Mouse (Mus musculus): Measurements from ENCODE around the gene Epc2.
"Not testable (repeated sequence)": the region's sequence is repeated elsewhere in the genome, so short reads cannot be mapped to it uniquely, and the experiment has no call there.

Gene Epc2

DNA sequence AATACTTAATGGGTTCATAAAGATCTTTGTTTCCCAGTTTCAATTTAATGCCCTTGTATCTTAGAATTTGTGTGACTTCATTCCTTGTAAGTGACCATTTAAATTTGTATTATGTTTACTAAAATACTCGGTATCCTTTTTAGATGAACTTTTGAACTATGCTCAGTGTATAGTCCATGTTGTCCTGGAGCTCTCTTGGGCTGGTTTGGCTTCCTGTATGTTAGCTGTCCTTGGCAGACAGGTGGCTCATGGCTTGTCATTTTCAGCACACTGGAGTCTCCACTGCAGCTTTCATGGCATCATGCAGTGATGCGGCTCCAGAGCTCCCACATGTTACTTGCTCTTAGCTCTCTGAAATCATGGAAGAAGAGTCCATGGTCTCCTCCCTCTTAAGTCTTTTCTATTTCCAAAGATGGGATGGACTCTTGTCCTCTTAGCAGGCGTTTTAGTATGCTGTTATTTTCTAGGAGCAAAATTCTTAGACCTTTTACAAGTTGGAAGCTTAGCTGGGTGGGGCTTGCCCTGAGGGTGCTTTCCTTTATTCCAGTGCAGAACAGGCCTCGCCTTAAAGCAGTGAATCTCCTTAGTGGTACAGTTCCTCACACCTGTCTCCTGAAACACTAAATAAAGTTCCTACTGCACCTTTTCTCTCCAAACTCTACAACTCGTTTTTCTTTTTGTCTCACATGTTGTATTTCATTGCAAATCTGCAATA, 20.5 kb downstream of the Epc2 start:
- no peak for DNase-seq (ENCODE audit: low spot score in 2 of 2)

DNA sequence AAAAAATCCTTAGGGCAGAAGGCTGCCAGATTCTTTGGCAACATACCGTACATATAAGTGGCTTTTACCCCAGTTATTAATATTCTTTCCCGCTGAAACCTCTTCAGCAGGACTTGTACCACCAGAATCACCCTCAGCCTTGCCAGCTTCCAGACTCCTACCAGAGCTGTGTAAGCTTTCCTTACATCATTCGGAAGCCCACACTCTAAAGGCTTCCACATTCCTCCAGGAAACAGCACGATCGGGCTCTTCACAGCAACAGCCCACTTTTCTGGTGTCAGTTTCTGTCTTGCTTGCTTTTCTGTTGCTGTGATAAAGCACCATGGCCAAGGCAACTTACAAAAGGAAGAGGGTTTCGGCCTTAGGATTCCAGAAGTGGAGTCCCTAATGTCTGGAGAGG, 21.2 kb downstream of the Epc2 start:
- DNase-seq (ENCODE audit: low spot score in 2 of 2), result no peak

DNA sequence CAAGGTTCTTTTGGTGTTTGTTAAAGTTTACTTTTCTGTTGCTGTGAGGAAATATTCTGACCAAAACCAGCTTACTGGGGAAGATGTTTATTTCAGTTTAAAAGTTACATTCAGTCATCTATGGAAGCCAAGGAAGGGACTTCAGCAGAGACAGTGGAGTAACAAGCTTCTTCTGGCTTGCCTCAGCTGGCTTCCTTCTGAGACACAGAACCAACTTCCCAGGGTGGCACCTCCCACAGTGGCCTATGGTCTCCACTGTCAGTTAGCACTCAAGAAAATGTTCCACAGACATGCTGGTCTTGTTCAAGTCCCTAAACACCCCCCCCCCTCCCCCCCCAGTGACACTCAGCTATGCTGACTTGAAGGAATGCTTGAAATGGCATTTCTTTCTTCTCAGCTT, 30.9 kb downstream of the Epc2 start:
- DNase-seq (ENCODE audit: low spot score in 2 of 2), result no peak

DNA sequence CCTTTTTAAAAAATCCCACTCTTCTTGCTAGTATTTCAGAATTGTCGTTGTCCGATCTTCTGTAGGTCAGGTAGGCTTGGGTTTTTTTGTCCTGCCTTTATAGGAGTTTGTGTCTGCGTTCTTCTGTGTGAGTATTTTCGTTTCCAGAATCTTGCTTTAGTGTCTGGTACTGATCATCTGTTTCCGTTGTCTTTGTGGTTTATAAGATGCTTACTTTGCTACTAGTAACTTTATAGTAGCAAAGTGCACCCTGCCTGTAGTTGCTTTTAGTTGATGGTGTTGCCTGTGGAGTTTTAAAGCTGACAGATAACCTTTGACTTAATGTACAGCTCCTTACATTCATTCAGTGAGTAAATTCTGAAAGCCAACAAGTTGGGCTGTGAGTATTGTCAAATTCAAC, 32.1 kb downstream of the Epc2 start:
- no peak for DNase-seq (ENCODE audit: low spot score in 2 of 2)

DNA sequence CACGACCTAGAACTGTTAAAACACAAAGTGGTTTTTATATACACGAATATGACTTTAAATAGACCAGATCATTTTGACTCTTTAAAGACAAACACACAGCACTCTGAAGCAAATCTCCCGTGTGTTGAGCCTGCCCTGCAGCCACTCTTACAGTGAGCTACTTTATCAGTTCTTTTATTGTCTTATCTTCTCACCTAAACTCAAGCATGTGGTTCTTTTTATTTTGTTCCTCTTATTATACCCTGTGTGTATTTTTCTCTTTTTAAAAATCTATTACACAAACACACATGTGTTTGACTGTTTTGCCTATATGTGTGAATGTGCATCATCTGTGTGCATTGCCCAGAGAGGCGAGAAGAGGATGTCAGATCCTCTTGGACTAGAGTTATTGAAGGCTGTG, 50.1 kb downstream of the Epc2 start:
- no peak for DNase-seq (ENCODE audit: low spot score in 2 of 2)

DNA sequence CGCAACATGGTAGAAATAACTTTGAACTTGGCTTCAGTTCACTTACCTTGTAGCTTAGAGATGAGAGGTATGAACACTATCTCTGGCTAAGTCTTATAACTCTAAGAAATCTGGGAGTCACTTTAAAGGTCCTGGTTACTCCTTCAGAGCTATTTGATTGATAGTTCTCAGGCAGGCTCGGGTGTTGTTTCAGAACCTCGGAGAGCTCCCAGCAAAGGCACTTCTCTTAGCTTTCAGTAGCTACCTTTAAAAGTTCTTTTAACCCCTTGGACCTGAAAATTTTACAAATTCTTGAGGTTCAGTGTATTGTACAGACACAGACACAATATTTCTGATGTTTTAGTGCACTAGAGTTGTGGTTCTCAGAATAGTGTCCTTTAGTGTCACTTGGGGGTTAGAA, 52.3 kb downstream of the Epc2 start:
- DNase-seq (ENCODE audit: low spot score in 2 of 2), result no peak

DNA sequence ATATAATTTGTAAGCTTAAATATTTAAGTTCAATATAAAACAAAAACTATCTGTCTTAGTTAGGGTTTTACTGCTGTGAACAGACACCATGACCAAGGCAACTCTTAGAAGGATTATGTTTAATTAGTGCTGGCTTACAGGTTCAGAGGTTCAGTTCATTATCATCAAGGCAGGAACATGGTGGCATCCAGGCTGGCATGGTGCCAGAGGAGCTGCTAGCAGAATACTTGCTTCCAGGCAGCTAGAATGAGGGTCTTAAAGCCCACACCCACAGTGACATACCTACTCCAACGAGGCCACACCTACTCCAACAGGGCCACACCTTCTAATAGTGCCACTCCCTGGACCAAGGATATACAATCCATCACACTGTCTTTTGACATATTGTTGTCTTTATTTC, 53.9 kb downstream of the Epc2 start:
- not testable (repeated sequence) for DNase-seq (ENCODE audit: low spot score in 2 of 2)

DNA sequence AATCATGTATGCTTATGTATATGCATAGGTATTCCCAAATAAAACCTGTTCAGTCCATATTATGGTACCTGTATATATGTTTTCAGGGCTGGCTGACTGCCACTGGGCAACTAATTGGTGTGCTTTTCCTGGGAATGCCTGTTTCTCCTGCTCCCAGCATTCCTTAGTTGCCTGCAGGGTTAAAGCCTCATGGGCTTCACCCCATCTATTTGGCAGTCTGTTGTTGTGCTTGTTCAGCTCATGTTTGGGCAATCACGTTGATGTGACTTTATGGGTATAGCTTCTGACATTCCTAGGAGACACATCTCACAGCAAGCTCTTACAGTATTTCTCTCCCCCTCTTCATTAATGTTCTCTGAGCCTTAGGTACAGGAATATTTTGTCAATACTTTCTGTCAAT, 59.5 kb downstream of the Epc2 start:
- no peak for DNase-seq (ENCODE audit: low spot score in 2 of 2)

DNA sequence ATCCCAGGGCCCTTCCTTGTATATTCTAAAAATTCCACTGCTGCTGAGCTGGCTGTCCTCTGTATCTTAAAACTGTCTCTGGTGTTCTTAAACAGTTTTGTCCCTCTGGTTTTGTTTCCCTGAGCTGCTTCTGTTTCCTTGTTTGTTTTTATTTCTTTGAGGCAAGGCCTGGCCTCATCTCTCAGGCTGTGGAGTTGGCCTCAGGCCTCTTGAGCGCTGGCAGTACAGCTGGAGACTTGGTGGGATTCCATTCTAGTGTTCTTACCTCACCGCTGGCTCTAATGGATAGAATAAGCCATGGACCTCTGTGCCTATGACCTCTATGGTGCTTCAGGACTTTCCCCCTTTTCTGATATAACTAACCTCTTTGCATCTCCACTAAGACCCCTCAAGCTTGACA, 64.7 kb downstream of the Epc2 start:
- DNase-seq (ENCODE audit: low spot score in 2 of 2), result no peak

DNA sequence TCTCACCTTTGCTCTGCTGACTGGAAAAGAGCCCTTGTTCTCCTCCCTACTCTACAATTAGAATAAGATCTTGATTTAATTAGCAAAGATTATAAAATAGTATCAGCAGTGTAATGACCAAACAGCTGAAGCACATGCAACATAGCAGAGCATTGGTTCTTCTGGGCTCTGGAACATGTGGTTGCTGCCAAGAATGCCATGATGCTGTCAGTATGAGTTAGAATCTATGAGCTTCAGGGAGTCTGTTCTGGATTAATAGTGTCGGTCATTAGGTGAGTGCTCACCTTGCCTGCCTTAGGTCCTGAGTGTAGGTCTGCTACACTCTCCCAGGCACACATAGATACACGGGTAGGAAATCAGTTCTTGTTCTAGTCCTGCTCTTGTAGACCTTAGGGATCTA, 69.1 kb downstream of the Epc2 start:
- DNase-seq (ENCODE audit: low spot score in 2 of 2), result no peak

DNA sequence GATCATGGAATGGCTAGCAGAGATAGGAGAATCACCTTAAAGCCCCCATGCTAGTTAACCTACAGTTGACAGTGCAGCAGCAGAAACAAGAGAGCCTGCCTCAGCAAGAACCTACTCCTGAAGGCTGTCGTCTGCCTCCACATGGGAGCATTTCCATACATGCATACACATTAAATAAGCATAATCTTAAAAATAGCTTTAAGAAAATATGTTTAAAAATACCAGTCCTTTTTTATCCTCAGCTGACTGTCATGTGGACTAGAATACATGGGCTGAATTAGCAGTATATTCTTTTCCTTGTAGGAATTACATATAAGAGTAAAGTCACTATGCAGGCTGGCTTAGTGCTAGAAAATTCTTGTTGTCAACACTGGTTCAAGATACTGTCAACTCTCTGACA, 69.7 kb downstream of the Epc2 start:
- DNase-seq (ENCODE audit: low spot score in 2 of 2), result no peak

DNA sequence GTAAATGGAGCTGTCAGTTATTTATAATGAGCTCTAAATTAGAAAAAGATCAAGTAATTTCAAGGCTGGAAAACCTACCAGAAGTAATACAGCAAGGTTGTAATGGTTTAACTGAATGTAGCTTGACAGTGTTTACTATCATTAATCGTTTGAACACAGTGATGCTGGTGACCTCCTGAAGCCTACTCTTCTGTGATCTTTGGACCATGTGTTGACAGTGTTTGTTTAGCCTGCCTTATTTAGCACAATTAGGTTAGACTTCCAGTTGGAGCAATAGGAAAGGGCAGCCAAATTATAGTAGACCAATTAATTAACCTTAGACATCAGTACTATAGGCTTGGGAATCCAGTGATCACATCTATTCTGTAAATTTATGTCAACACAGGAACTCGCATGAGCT, 70.3 kb downstream of the Epc2 start:
- no peak for DNase-seq (ENCODE audit: low spot score in 2 of 2)

DNA sequence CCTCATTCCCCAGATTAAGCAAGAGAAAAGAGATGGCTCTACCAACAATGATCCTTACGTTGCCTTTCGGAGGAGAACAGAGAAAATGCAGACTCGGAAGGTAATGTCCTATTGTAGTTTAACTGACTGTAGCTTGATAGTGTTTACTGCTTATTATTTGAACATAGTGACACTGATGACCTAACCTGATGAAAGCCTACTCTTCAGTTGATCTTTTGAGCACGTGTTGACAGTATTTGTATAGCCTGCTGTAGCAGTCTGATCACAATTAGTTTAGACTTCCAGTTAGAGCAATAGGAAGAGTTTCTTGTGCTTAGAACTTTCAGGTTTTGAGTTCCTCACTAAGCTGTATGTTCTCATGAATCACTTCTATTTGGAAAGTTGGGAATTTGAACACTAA, 71.3 kb downstream of the Epc2 start:
- no peak for DNase-seq (ENCODE audit: low spot score in 2 of 2)

DNA sequence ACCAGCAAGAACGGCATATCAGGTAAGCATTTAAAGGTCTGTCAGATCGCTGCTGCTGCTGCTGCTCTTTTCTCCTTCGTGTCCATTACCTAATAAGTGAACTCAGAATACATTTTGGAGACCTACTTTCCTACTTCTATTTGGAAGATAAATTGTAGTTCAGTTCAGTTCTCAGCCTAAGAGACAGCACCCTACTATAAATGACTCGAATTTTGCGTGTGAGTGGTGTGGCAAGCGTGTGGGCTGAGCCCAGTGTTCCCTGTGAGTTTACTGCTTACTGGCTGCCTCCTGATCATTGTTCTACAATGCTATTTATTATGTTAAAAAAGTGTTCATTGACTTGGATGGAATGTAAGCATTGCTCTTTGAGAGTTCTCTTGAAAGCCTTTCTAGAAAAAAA, 85.9 kb downstream of the Epc2 start:
- no peak for DNase-seq (ENCODE audit: low spot score in 2 of 2)

DNA sequence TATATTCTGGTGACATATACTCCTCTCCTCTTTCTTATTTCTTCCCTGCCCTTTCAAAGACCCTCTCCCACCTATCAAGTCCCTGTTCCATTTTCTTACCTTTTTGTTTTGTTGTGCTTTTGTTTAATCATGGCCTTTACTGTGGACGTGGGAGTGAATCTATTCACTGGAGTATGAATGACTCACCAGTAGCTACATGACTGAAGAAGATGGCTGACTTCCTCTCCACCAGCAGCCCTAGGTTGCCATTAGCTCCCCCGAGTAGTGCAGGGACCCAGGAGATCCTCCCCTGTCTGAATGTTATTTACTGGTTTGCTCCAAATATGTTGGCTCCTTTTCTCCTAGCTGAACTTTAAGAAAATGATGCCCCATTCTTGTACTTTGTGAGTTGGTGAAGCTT, 86.8 kb downstream of the Epc2 start:
- no peak for DNase-seq (ENCODE audit: low spot score in 2 of 2)

DNA sequence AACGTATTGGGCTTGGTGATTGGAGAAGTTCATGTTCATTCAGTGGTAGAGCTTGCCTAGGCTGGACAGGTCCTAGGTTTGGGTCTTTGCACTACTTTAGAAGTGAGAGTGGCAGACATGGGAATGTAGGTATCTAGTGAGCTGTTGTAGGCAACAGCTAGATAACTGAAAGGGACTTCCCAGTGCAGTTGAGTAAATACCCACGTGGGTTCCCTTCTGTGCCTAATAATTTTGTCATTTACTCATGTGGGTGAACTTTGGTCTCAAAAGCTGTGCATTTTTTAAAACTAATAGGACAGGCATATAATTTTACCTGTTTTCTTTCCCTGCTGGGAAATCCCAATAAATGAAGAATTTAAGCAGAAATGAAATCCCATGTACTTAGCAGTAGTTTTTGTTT, 88.5 kb downstream of the Epc2 start:
- DNase-seq (ENCODE audit: low spot score in 2 of 2), result no peak

DNA sequence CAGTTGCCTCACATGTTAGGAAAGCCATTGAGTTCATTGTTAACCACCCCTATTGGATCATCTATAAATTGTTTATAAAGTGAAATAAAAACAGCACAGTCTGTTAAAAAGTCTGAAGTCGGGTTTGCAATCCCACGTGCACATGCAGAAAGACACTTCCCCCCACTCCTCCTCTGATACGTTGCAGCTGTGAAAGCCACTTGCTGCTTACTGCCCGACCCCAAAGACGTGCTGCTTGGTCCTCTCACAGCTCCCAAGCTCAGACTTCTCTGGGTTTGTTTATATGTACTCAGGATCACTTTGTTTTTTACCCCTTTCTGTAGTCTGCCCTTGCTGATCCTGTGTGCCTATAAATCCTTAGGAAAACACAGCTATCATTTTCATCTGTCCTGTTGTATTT, 96.5 kb downstream of the Epc2 start:
- no peak for DNase-seq (ENCODE audit: low spot score in 2 of 2)

DNA sequence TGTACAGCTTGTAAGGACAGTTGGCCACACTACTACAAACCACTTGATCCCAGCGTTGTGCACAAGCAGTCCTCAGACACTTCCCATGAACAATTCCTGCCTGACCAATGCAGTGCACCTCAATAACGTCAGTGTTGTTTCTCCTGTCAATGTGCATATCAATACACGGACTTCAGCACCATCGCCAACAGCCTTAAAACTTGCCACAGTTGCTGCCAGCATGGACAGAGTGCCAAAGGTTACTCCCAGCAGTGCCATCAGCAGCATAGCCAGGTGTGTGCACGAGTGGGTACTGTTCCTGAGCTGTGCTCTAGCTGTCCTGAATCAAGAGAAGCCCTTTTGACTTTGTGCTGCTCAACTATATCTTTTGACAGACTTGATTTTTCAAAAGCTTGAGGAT, 97.2 kb downstream of the Epc2 start:
- DNase-seq (ENCODE audit: low spot score in 2 of 2), result no peak

DNA sequence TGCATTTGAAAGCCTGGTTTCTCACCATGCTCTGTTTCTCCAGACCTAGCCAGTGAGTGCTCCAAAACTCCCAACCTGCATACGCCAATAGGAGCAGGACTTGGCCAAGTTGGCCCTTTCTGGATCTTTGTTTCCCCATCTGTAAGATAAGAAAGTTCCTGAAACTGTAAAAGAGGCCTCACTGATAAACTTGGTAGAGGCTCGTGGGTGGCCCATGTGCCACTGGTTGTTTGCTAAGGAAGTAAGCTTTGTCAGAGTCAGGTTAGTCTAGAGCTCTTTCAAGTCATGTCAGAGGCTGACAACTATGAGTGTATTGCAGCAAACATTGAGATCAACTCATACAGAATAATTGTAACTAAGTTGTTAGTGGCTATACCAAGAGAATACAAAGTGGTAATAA, 101.8 kb downstream of the Epc2 start:
- no peak for DNase-seq (ENCODE audit: low spot score in 2 of 2)

DNA sequence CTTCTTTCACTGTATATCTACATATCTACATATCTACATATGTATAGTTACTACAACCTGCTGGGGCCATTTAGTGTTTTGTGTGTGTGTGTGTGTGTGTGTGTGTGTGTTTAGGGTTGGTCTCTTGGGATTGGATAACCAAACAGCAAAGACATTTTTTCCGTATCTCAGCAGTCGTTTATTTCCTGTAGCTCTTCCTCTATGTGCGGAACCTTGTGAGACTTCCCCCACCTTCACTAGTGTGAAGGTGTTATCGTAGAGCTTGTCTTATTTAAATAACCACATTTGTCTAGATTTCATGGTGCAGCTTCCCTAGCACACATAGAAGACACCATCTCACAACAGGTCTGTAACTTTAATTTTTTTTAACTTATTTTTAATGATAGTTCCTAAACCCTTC, 106.1 kb downstream of the Epc2 start:
- DNase-seq (ENCODE audit: low spot score in 2 of 2), result no peak

DNA sequence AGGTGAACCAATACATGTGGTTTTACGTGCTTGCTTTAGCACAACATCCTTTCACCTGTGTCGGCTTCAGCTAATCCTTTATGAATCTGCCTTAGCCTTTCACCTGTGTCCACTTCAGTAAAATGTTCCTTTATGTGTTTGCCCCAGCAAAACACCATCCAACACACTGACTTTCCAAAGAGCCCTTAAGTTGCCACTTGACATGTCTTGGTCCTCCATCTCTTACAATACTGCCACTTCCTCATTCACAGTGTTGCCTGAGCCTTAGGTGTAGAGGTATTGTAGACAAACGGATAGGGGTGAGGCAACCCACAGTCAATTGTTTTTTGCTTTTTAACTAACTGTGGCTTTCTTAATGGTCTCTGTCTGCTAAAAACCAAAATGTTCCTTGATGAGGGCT, 107.1 kb downstream of the Epc2 start:
- no peak for DNase-seq (ENCODE audit: low spot score in 2 of 2)

DNA sequence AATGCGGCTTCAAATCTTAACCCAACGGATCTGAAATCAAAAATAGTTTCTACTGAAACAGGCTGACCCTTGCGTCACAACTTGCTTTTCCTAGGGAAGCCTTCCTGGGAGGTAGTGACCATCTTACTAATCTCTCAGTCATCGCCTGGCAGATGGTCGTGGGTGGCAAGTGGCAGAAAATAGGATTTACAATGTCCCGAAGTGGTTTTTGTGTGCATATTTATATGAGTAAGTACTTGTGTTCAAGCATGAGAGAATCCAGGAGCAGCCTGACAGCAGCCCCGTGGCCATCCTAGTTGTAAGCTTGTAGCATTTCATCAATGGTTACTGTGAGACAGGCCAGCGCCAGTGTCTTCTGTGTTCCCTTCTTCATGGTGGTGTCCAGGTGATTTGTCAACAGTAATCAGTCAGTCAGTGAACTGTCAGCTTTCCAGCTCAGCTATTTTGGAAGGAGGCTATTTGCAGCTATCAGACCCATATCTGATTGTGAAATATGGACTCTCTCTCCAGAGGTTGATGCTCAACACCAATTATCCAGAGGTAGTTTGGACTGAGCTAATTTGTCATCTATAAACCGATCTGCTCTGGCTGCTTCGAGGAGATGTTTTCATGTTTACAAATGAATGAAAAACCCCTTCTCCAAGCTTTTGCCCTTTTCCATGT, 111.5 kb downstream of the Epc2 start:
- DNase-seq (ENCODE audit: low spot score in 2 of 2), result no peak

DNA sequence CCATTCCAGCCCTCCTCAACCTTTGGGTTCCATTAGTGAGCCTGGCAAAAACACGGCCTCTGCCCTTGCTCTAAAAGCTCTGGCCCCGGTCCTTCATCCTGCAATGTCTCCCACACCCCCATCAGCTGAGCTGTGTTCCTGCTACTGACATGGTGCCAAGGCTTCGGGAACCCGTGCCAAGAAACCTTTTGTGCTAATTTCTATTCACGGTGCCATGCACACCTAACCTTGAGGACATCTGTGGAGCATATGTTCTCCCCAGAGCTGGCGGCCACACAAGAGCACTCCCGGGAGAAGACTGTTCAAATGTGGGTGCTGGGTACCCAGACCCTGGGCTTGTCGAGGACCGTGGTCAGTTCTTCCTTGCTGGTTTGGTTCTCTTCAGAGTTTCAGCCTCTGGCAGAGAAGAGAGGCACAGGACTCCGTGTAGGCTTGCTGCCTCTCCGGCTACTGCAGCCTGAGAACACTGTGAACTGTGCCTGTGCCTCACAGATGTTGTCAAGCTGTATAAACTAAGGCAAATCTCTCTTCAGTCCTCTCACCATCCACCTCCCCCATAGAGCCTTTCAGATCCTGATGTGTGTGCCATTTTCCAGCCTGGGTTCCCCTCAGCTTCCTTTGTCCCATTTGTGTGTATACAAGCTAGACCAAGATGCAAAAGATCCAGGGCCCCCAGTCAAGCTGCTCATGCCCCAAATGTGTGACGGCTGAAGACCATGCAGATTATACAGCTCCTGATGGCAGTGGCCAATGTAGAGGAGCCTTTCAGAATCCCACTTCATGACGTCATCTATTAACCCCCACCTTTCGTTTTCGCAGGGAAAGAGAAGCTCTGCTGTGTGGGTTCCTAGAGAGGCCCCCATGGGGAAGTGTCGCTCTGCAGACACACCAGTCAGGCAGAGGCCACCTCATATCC, 118.8 kb downstream of the Epc2 start:
- DNase-seq (ENCODE audit: low spot score in 2 of 2), result no peak

All from natural killer cell, adult 2 months (primary cell).